Mouse (Mus musculus) adrenal gland, adult 18-20 months (tissue): ENCODE measurements at regions not wholly inside any gene's neighbourhood (a gene's known extent, or its start where the extent isn't known, plus 50 kb on each side); places are given as distances from the start of the nearest gene placed in this dataset.
A peak's percentile ranks its signal among the peaks of the same experiment; 100 is the strongest.

Source experiments
- DNase-seq, 2 experiments: peaks; one replicate each; pipeline ENCODE4 v3.0.0; 2021 to 2022; ENCODE audit warnings: low spot score in 2 of 2

GRCm38 (mm10) chr10:124318761-124319160 is 1055.0 kb downstream of the Fam19a2 start:
- no peak for DNase-seq

GRCm38 (mm10) chr10:124320191-124321110 is 1056.7 kb downstream of the Fam19a2 start:
- DNase-seq: no peak

GRCm38 (mm10) chr10:124332491-124332890 is 1056.8 kb downstream of the Slc16a7 start:
- no peak for DNase-seq

- no peak for DNase-seq
These were observed 1050.3 kb downstream of the Slc16a7 start for GRCm38 (mm10) chr10:124338923-124339322.

GRCm38 (mm10) chr10:124349300-124349699 is 1040.0 kb downstream of the Slc16a7 start:
- peak in 1 of 2 experiments; percentile 10 for DNase-seq

GRCm38 (mm10) chr10:124362795-124363194 is 1026.5 kb downstream of the Slc16a7 start:
- no peak for DNase-seq

GRCm38 (mm10) chr10:124370994-124371393 is 1018.3 kb downstream of the Slc16a7 start:
- DNase-seq: no peak

- no peak for DNase-seq
These were observed 986.6 kb downstream of the Slc16a7 start for GRCm38 (mm10) chr10:124402647-124403046.

- no peak for DNase-seq
These were observed 979.6 kb downstream of the Slc16a7 start for GRCm38 (mm10) chr10:124409633-124410032.

GRCm38 (mm10) chr10:124416531-124416930 is 972.7 kb downstream of the Slc16a7 start:
- DNase-seq: no peak

GRCm38 (mm10) chr10:124423418-124423817 is 965.8 kb downstream of the Slc16a7 start:
- no peak for DNase-seq
